Mouse (Mus musculus) stomach, postnatal 0 days (tissue): ENCODE measurements around the gene Ptf1a.

Experiments used
- CTCF ChIP-seq: IDR thresholded peaks from 2 replicates; pipeline ENCODE4 v1.5.1; 2016; ENCODE audit warnings: antibody characterized with exemption, low read depth, mild to moderate bottlenecking, moderate library complexity
- EP300 ChIP-seq: optimal IDR thresholded peaks from 2 replicates; pipeline ENCODE3; 2016; ENCODE audit warnings: antibody characterized with exemption

DNA sequence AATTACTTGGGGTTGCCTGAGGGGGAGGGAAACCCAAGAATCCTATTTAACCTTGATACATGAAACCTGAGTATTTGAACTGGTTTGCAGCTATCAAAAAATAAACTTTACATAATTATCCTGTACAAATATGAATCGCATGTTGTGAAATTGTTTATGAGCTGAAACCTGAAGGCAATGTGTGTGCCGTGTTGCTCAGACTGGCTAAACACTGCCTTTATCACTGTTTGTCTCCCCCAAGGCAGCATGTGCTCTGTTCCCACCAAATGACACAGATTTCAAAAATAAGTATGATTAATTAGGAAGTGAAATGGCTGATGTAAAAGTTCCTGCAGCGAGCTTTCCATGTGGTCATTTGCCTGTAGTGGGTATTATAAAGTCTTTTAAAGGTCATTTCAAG, 44.8 kb downstream of the Ptf1a start:
- no peak for TF ChIP-seq EP300
- no peak for TF ChIP-seq CTCF
